Mouse (Mus musculus) frontal cortex, postnatal 25 days (tissue): ENCODE results near the gene Lgi4.
A peak's percentile ranks its signal among the peaks of the same experiment; 100 is the strongest.

Experiments used
- DNase-seq, 2 experiments: peaks; one replicate each; pipeline ENCODE4 v3.0.0; 2022; ENCODE audit warnings: low spot score in 2 of 2

The Lgi4 gene

GRCm38 (mm10) chr7:31059108-31059507, at the start of gene Lgi4:
Gene Lgi4 (plus strand): TSS chr7:31059342.
- DNase-seq = peak; percentile 78 to 84

DNA sequence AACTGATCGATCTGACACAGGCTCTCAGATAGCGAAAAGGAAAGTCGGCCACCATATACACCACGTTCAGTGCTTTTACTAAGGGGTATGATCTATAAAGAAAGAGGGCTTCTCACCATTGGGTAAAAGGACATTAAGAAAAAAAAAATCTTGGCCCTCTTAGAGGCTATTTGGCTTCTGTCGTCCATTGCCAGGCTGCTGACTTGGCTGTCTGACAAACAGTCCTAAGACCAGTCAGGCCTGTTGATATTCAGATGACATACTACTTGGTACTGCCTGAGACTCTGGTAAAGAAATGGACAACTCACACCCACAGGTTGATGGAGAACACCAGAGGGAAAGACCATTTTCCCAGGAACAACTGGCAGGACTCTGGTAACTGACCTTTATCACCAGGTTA, 46.2 kb upstream of the Lgi4 start:
- DNase-seq = no peak

- DNase-seq = peak; percentile 36 to 56
Observed at GRCm38 (mm10) chr7:31017104-31017901, 41.8 kb upstream of the Lgi4 start.

DNA sequence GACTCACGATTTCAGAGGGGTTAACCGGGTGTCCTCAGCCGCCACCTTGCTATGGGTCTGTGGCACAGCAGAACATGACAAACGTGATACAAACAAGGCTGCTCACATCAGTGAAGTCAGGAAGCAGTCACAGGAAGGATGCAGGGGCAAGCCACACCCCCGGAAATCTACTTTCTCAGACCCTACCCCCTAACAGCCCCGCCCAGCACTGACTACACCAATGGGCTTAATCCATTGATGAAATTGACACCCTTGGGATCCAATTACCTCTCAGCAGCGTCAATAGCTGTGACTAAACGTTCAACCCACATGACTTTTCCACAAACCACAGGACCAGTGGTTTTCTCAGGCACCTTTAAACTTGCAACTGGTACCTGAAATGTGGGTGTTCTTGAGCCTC, 30.5 kb upstream of the Lgi4 start:
- DNase-seq = no peak

GRCm38 (mm10) chr7:31030717-31031116, 28.4 kb upstream of the Lgi4 start:
- DNase-seq = no peak

DNA sequence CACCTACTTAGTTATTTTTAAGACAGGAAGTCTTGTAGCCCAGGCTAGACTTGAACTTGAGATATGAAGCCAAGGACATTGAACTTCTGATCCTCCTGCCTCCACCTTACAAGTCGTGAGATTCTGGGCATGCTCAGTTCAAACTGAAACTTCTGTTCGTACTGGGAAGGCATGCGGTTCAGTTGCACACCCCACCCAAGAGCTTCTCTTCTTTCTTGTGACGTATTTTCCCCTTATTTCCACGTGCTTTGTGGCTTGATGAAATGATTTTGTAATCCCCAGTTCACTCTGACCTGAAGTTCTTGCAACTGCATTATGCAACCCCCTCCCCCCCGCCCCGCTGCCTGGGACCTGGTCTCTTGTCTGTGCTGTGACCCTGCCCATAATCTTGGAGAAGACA, 27.4 kb upstream of the Lgi4 start:
- DNase-seq = no peak

- DNase-seq = no peak
Observed at GRCm38 (mm10) chr7:31033409-31034165, 25.6 kb upstream of the Lgi4 start.

DNA sequence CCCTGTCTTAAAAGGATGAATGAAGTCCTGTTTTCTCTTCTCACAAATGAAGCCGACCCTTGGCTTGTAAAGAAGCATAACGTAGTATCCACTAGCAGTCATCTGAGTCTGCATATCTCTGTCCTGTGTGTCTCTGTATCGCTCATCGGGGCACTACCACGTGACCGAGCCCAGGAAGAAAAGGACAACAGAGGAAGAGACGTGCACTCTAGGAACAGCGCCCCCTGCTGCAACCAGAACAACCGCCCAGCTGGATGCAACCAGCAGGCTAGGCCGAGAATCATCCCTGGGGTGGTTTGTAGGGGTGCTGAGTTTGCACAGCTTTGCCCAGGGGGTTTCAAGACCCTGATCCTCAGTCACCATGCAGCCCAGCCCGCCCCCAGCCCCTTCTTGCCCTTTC, 24.4 kb upstream of the Lgi4 start:
- DNase-seq = no peak

- no peak for DNase-seq
Observed at GRCm38 (mm10) chr7:31035291-31035690, 23.9 kb upstream of the Lgi4 start.

DNA sequence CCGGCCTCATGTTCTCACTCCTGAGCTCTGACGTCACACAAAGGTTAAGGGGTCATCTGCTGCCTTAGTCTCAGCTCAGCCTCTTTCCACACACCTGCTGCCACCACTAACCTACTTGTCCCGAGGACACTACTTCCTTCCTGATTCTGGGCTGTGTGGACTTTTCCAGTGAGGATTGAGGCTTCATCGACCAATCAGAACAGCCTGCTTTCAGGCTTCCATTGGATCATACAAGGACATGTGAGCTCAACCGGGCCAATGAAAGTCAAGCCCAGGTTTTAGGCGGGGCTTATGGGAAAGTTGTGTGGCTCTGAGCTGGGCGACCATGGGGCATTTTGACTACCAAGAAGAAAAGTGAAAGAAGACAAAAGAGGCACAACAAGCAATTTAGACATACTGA, 22.2 kb upstream of the Lgi4 start:
- DNase-seq = no peak

DNA sequence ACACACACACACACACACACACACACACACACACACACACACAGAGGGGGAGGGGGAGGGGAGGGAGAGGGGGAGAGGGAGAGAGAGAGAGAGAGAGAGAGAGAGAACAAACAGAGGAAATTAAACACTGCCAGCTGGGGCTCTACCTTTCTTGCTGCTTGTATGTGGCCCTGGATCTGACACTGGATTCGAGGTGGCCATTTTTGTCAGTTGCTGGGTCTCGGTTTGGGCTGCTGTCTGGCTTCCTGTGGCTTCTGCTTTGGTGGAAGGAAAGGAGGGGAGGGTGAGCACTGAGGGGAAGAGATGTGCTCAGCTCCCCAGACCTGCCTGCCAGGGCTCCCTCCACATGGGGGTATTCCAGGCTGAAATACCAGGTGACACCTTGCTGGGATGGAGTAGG, 21.5 kb upstream of the Lgi4 start:
- DNase-seq = no peak

DNA sequence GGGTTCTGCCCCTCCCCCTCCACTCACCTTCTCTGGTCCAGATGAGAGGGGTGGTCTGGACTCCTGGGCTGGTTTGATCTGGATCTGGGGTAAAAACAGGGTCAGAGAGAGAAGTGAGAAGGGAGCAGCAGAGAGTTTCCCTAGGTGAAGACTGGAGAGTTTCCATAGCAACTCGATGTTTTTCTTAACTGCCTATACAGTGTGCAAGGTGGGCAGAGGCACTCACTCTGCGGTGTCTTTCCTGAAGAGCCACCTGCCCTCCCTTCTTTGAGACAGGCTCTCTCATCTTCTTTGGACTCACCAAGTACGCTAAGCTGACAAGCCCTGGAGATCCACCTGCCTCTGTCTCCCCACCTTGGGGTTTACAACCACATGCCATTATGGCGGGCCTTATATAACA, 20.1 kb upstream of the Lgi4 start:
- no peak for DNase-seq

GRCm38 (mm10) chr7:31040281-31041022, 18.7 kb upstream of the Lgi4 start:
- DNase-seq = no peak

DNA sequence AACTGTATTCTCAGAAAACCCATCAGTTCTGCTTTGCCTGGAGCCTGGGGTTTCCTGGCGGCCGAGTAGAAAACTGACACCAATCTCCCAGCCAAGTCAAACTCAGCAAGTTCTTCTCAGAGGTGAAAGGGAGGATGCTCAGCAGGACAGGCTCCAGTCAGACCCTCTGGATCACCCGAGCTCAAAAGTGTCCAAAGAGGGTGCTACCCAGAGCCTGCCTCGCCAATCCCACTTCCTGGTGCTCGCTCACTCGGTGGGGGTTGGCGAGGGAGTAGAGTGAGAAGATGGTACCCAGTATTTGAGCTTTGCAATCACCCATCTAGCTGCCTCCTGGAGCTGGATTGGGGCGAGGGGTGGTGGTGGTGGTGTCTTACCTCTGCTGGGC, 18.1 kb upstream of the Lgi4 start:
- no peak for DNase-seq

GRCm38 (mm10) chr7:31041662-31042315, 17.4 kb upstream of the Lgi4 start:
- no peak for DNase-seq

- DNase-seq = no peak
Observed at GRCm38 (mm10) chr7:31042431-31042910, 16.7 kb upstream of the Lgi4 start, which contains the start of gene Fxyd5. Gene Fxyd5 (minus strand): TSS chr7:31042481.

GRCm38 (mm10) chr7:31049135-31049845, 9.9 kb upstream of the Lgi4 start:
- DNase-seq = peak; percentile 42 to 58

DNA sequence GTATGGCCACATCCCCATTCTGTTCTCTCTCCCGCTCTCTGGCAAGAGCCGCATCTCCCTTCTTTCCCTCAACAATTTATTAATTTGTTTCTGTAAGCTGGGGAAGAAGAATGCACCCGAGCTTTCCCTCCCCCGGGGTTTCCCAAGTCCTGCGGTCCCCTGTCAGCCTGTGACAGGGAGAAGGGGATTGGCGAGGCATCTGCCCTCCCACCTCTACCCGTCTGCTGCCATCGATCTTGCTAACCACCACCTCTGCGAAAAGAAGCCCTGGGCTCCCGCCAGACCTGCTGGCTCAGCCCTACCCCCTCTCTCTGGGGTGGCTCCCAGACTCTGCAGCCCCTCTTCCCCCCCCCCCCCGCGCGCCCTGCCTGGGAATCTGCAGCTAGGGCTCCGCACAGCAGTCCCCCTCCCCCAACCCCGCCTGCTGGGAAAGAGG, 9.3 kb upstream of the Lgi4 start:
- DNase-seq = peak in 1 of 2 experiments; percentile 37

GRCm38 (mm10) chr7:31050487-31050886, 8.7 kb upstream of the Lgi4 start:
- no peak for DNase-seq

GRCm38 (mm10) chr7:31050921-31051320, 8.2 kb upstream of the Lgi4 start:
- peak in 1 of 2 experiments; percentile 33 for DNase-seq
